Mouse (Mus musculus): Measurements from ENCODE around the gene Slfn14.
"Not testable (repeated sequence)": the region's sequence is repeated elsewhere in the genome, so short reads cannot be mapped to it uniquely, and the experiment has no call there.

Slfn14 gene

GRCm38 (mm10) chr11:83282084-83282483, 4.4 kb downstream of the Slfn14 start:
- no peak for DNase-seq (ENCODE audit: low spot score)

DNA sequence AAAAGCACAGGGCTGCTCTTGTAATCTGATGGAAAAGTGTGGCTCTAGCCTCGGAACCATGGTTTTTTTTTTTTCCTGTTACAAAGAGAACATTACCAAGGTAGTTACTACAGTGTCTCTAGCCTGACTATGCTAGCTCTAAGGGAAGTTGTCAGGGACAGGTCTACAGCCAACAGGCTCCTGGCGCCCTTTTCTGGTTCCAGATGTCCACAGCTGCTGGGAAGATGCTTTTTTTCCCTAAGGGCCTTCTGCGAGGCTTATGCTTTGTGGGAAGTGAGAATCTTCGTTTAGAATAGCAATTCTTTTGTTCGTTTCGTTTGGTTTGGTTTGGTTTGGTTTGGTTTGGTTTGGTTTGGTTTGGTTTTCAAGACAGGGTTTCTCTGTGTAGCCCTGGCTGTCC, 6.8 kb downstream of the Slfn14 start:
- peak; percentile 70 for DNase-seq (ENCODE audit: low spot score)

GRCm38 (mm10) chr11:83279024-83279423, 7.5 kb downstream of the Slfn14 start:
- no peak for DNase-seq (ENCODE audit: low spot score)

GRCm38 (mm10) chr11:83276251-83276650, 10.3 kb downstream of the Slfn14 start:
- peak; percentile 64 for DNase-seq (ENCODE audit: low spot score)

DNA sequence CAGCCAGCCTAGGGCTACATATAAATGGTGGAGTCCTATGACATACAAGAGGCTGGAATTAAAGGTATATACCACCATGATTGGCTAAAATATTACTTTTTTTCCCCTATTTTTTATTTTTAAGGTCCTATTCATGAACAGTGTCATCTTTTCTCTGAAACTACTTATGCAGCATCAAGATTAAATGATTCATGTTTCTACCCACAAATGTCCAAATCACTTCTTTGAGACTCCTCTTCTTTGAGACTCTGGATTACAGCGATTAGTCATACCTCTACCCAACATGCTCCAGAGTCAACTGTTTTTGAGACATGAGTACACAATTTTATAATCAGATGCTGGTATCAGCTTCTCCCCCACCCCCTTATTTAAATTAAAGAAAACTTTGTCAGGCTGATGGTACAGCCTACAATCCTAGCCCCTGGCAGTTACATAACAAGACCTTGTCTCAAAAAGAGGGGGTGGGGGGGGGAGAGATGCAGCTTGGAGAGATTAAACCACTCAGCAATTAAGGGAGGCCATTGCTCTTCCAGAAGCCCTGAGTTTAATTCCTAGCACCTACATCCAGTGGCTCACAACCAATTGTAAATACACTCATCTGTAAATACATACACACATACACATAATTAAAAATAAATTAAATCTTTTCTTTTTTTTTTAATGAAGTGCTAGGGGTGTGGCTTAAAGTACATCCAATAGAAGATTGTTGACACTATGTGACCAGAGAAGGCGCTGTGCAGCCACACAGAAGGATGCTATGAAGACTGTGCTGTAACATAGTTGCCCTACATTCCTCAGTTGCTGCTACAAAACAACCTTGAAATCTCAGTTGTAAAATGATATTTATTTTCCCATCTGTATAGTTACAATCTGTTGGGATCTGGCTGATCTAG, 14.3 kb downstream of the Slfn14 start:
- no peak for DNase-seq (ENCODE audit: low spot score)

DNA sequence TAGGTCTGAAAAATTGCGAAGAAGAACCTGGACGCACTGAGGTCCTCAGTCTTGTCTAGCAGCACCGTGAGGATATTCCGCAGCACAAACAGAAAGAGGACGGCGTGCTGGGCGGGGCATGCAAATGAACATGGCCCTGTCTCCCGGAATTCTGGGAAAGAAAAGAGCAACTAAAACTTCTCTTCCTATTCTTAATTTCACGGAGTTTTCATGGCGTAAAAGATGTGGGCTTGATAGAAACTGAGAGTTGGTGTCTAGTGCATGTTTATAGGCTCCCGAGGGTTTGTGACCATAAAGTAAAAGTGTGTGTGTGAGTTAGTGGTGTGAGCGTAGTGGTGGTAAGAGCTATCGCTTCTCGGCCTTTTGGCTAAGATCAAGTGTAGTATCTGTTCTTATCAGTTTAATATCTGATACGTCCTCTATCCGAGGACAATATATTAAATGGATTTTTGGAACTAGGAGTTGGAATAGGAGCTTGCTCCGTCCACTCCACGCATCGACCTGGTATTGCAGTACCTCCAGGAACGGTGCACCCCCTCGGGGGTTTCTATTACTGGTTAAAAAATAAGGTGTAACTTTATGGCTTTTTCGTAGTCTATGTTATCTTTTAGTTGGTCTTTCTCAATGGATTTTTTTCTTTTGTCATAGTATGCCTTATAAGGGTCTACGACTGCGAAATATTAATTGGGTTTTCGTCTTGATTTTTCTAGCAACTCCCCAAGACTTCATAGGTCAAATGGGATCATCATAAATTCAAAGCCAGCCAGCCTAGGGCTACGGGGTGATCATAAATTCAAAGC, 15.2 kb downstream of the Slfn14 start:
- peak; percentile 86 for DNase-seq (ENCODE audit: low spot score)

GRCm38 (mm10) chr11:83270842-83271150, 15.7 kb downstream of the Slfn14 start:
- no peak for DNase-seq (ENCODE audit: low spot score)

- DNase-seq (ENCODE audit: low spot score), result no peak
These were observed 23.4 kb downstream of the Slfn14 start for GRCm38 (mm10) chr11:83263146-83263545.

DNA sequence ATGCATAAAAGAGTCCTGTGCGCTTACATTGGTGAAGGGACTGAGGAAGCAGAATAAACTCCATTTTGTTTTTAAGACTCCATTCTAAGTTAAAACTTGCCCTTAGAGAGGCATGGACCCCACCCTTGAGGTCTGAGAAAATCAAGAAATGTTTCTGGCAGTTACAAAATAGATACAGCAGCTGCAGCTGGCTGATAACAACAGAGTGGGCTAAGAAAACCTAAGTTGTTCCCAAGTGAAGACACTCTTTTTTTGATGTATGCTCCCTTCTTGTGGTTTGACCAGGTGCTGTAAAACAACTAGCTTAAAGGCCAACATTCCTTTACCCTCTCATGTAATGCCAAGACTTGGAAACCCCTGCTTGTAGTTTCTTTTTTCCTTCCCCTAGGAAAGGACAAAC, 23.9 kb downstream of the Slfn14 start:
- no peak for DNase-seq (ENCODE audit: low spot score)

DNA sequence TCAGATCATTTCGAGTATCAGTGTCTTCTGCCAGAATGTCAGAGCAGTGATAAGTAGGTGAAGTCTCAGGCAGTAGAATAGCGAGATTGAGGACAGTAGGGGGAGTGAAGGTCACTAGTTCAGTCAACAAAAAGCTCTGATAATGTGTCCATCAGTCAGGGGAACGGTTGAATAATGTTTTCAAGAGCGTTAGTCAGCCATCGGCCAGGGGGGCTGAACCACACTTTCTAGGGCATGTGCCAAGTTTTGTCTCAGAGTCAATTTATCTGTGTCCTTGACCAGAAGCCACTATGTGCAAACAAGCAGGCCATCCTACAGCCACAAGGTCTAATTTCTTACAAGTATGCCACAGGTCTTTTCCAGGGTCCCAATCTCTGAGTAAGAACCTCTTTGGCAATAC, 29.3 kb downstream of the Slfn14 start:
- DNase-seq (ENCODE audit: low spot score), result not testable (repeated sequence)

- DNase-seq (ENCODE audit: low spot score), result no peak
These were observed 46.7 kb downstream of the Slfn14 start for GRCm38 (mm10) chr11:83239811-83240210.

GRCm38 (mm10) chr11:83238389-83238788, 48.1 kb downstream of the Slfn14 start:
- no peak for DNase-seq (ENCODE audit: low spot score)

DNA sequence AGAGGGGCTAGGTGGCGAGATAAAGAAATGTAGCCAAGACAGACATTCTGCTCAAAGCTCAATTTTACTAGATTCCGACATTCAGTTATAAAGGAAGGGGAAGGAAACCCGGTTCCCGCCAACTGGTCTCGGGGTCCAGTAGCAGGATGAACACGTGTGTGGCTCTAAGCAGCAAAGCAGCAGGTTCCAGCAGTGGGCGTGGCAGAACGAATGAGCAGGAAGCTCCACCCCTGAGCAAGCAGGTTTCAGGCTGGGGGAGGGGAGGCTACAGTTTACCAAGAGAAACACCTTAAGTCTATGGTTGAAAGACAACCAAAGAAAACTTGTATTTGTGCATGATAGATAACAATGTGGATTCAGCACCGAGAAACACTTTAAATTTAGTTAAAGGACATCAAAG, 49.1 kb downstream of the Slfn14 start:
- DNase-seq (ENCODE audit: low spot score), result not testable (repeated sequence)

DNA sequence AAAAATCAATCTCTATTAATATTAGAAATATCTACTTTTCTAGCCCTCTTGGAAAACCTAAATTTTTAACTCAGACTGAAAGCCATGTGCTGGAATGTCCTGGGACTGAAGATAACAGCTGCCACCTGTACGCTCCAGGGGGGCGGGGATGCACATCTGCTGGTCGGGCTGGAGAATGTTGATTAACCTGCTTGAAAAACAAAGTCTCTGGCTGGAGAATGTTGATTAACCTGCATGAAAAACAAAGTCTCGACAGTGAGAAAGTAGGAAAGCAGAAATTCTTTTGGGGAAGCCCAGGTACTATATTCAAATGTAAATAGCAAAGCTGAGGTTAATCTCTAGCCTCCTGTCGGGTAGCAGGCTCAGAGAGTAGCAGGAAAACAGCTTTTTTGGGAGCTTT, 52.9 kb downstream of the Slfn14 start:
- not testable (repeated sequence) for DNase-seq (ENCODE audit: low spot score)

GRCm38 (mm10) chr11:83230966-83231365, 55.6 kb downstream of the Slfn14 start:
- no peak for DNase-seq (ENCODE audit: low spot score)

- no peak for DNase-seq (ENCODE audit: low spot score)
These were observed 58.4 kb downstream of the Slfn14 start for GRCm38 (mm10) chr11:83227926-83228723.

DNA sequence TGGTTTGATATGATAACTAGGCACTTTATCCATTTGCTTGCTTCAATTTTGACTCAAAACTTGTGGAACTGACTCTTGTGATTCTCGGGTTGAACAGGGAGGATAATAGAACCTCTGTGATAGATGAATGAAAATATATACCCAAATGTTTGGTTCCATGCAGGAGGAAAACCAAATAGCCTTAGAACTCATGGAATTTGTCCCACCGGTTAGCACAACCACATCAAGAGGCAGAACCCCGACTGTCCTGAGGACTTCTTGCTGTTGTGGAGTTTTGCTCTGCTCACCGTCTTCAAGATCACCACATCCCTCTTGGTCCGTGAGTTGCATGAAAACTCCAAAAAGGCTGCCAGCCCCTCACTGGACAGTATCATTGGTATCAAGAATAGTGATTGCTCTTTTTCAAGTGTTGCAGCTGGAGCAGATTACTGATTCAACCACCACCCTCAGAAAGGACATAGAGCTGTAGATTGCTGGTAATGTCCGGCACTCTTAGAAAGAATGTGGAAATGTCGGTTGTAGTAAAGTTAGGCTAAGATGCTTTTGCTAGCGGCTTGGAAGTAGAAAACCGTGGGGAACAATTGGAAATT, 61.1 kb downstream of the Slfn14 start:
- DNase-seq (ENCODE audit: low spot score), result no peak
